Mouse (Mus musculus) embryo, embryonic 11.5 days (tissue): ENCODE measurements at regions not wholly inside any gene's neighbourhood (a gene's known extent, or its start where the extent isn't known, plus 50 kb on each side); places are given as distances from the start of the nearest gene placed in this dataset.

Source experiments
- DNase-seq: peaks from one replicate; pipeline ENCODE4 v3.0.0-alpha.2; 2012; ENCODE audit warnings: low read depth, low spot score

DNA sequence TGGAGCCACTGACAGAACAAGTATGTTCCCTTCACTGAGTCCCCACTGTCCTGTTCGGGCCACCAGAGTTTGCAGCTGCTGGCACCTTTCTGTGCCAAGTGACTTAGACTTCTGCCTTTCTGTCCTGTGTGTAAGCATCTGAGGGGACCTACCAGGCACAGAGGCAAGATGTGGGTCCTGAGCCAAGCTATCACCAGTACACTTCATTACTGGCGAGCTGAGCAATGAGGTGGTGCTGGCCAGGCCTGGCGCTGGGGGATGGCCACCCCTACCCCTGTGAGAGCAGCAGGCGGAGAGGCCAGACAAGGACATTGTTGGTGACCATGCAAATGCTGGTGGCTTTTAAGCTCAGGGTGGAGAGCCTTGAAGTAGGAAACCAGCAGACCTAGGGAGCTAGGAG is 87.6 kb upstream of the Mrps6 start:
- no peak for DNase-seq

- DNase-seq = no peak
These were observed 84.9 kb upstream of the Mrps6 start for GRCm38 (mm10) chr16:91973183-91973582.

- no peak for DNase-seq
These were observed 81.8 kb upstream of the Mrps6 start for GRCm38 (mm10) chr16:91976194-91976805.

GRCm38 (mm10) chr16:91978423-91978822 is 79.6 kb upstream of the Mrps6 start:
- DNase-seq = no peak

DNA sequence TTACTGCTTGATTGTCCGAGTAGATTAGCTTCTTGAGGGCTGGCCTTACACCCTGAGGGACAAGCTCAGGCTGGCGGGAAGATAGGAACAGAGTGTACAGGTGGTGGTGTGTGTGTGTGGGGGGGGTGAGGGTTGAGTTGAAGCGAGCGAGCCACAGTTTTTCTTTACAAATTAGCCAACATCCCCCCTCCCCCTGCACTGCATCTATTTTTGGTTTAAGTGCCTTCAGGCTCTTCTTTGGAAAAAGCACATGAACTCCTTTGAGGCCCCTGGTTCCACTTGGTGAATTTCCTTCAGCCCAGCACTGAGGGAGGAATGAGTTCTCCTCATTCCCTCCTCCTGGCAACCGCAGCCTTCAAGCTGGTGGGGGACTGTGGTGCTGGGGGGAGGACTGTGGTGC is 79.2 kb upstream of the Mrps6 start:
- DNase-seq = no peak

DNA sequence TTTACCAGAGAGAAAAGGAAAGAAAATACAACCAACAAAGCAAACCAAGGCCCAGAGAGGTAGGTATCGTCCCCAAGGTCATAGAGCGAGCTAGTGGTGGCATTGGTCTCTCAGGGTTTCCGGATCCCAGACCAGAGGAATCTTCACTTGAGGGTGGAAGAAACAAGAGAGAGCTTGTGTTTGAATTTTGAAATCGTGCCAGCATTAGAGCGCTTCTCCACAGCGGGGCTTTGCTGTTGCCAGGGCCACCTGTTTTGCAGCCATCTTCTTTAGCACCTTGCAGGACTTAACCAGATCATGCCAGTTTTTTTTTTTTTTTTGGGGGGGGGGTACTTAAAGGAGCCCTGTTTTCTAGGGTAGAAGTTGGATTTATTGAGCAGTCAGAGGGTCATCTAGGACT is 77.6 kb upstream of the Mrps6 start:
- no peak for DNase-seq

- DNase-seq = no peak
These were observed 72.9 kb upstream of the Mrps6 start for GRCm38 (mm10) chr16:91985211-91985610.

GRCm38 (mm10) chr16:91989332-91989731 is 68.7 kb upstream of the Mrps6 start:
- DNase-seq = no peak

DNA sequence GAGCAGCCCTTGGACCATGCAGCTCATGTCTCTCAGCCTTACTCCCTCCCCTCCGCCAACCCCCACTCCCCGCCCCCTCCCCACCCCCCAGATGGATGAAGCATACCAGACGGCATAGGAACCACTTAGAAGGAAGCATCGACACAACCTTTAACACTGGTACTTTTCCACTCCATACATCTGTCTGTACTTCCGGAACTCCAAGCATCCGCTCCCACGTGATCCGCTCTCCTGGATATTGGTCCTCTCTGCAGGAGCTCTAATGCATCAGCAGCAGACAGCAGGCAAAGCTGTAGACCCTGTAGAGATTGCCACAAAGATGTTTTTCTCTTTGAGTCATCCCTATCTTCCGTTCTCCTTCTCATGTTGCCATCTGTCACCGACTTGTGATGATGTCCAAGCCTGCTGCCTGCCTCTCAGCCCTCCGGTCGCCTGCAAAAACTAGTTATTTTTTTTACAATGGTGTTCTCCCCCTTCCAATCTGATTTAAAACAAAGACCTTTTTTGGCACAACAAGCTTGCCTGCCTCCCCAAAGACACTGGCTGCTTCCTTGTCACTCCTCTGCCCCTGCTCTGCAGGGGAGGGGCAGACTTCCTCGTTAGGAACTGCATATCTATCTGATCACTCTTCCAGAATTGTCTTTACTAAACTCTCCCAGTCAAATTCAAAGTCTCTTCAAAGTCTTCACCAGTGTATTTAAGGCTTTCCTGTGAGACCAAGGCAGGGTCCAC is 62.4 kb upstream of the Mrps6 start:
- DNase-seq = peak; percentile 51

DNA sequence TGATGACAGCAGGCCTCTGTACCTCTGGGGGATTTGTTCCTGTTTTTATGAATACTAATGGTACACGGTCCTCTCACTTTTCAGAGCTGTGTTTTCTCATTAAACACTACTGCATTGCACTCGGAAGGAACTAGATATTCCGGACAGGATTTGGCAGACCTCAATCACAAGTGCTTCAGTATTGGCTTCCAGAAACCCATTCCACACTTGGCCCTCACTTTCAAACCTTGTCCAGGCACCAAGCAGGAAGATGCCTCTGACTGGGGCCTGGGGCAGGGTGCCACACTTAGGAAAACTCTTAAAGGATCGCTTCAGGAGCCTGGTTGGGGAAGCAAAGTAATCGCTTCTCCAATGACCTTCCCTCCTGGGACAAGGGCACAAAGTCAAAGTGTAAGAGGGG is 50.7 kb upstream of the Mrps6 start:
- DNase-seq = no peak
